Mouse (Mus musculus): Measurements from ENCODE around the gene Lsm5. TPM values are rescaled to one million over a fixed set of nuclear protein-coding genes. Genes with fewer than 3 reads are reported as not detected.

Gene Lsm5
- total and polyA plus RNA-seq, 2 experiments from 2014 or later, result 25.0 to 90.4 TPM

DNA sequence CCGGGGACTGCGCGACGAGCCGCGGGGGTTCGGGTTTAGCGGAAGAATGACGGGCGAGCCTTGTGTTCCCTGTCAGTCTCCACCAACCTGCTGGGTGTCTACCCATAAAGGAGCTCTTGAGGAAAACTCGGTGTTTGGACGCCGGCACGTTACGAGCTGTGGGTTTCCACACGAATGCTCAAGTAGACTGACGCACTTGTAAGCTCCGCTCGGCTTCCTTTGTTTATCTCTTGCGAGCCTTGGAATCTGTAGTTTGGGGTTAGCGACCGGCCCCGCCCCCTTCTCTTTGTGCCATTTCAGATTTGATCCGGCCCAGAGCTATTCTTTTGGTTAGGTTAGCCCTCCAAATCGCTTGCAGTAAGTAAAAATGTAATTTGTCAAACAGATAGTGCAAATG lies 10.8 kb upstream of the Lsm5 start:
- H3K9ac ChIP-seq (replicated peaks; ENCODE audit: low read length), result peak overlapping the region; percentile 85
- H3K27ac ChIP-seq, result peak overlapping the region; percentile 95
- peak overlapping the region; percentile 69 for H3K4me3 ChIP-seq (ENCODE audit: low read length)
- H3K36me3 ChIP-seq (ENCODE audit: insufficient read depth, low read length), result no peaks in the 10 kb centered on the region
- peak; percentile 52 for ATAC-seq
- H3K4me1 ChIP-seq (ENCODE audit: insufficient read depth, low read length), result no peaks in the 10 kb centered on the region
- TF ChIP-seq CTCF (IDR thresholded peaks at IDR 0.05; ENCODE audit: low read depth), result no peak
- H3K9me3 ChIP-seq (ENCODE audit: low read length), result no peaks in the 10 kb centered on the region
- DNase-seq (ENCODE audit: low spot score), result peak; percentile 77
- H3K27me3 ChIP-seq (ENCODE audit: insufficient read depth, low read length), result no peaks in the 10 kb centered on the region
- peak overlapping the region; percentile 69 for H3K4me2 ChIP-seq (ENCODE audit: low read depth, low read length)
- WGBS, result under 1% methylated on average over 25 of the region's 25 CpGs

GRCm38 (mm10) chr6:56714574-56715269 lies 10.2 kb upstream of the Lsm5 start, which contains the start of gene Avl9:
Gene Avl9 (plus strand): TSS chr6:56714899.
- Histone ChIP-seq H3K4me3 (ENCODE audit: low read length) (peak within 1 kb of the TSS; percentile 69), H3K36me3 (ENCODE audit: insufficient read depth, low read length) (no peaks in the 10 kb centered on the region), H3K4me2 (ENCODE audit: low read depth, low read length) (peak within 1 kb of the TSS; percentile 69), H3K4me1 (ENCODE audit: insufficient read depth, low read length) (no peaks in the 10 kb centered on the region), H3K9me3 (ENCODE audit: low read length) (no peaks in the 10 kb centered on the region), H3K27ac (peak within 1 kb of the TSS; percentile 95), H3K27me3 (ENCODE audit: insufficient read depth, low read length) (no peaks in the 10 kb centered on the region), H3K9ac (replicated peaks; ENCODE audit: low read length) (peak within 1 kb of the TSS; percentile 85)
- TF ChIP-seq CTCF (IDR thresholded peaks at IDR 0.05; ENCODE audit: low read depth), result peak; percentile 61
- DNase-seq (ENCODE audit: low spot score), result peak; percentile 96
- peak; percentile 97 for ATAC-seq
- WGBS, result under 1% methylated on average over 61 of the region's 64 CpGs

DNA sequence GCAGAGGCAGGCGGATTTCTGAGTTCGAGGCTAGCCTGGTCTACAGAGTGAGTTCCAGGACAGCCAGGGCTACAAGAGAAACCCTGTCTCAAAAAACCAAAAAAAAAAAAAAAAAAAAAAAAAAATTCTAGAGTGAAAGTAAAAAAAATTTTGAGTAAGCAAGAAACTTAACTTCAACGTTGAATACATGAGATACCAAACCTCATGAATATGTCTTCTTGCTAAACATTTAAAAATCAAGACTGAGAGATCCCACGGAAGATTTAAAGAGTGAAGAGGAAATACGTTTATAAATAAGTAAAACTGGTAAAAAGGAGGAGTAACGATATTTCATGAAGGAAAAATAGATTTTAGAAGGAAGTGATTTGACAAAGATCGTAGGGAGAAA lies 9.7 kb upstream of the Lsm5 start:
- H3K27ac ChIP-seq, result peak overlapping the region; percentile 95; the same call in 1 of the 2 replicates
- H3K9me3 ChIP-seq (ENCODE audit: low read length), result no peaks in the 10 kb centered on the region
- no peaks in the 10 kb centered on the region for H3K27me3 ChIP-seq (ENCODE audit: insufficient read depth, low read length)
- 48% methylated on average over 7 of the region's 7 CpGs for WGBS
- peak overlapping the region; percentile 69 for H3K4me3 ChIP-seq (ENCODE audit: low read length)
- H3K9ac ChIP-seq (replicated peaks; ENCODE audit: low read length), result peak overlapping the region; percentile 85; the same call in 1 of the 2 replicates
- H3K36me3 ChIP-seq (ENCODE audit: insufficient read depth, low read length), result no peaks in the 10 kb centered on the region
- no peak for DNase-seq (ENCODE audit: low spot score)
- no peaks in the 10 kb centered on the region for H3K4me1 ChIP-seq (ENCODE audit: insufficient read depth, low read length)
- no peak for ATAC-seq
- H3K4me2 ChIP-seq (ENCODE audit: low read depth, low read length), result peak overlapping the region; percentile 69
- TF ChIP-seq CTCF (IDR thresholded peaks at IDR 0.05; ENCODE audit: low read depth), result no peak

DNA sequence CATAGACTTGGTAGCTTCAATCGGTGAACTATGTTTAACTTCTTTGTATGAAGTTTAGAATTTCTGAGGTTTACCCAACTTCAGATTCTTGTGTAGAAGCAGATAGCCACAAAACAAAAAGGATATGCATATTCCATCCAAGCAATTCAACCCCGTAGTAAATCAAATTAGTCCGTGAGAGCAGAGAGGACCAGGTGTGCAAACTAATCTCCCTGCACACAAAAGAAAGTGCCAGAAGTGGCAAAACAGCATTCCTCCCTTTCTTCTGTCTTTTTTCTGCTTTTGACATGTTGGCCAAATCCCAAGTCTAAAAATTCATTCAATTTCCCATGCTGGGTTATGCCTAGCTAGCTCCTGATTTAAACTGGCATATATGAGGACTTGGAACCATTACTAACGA lies 12.1 kb downstream of the Lsm5 start:
- TF ChIP-seq CTCF (IDR thresholded peaks at IDR 0.05; ENCODE audit: low read depth), result no peak
- DNase-seq (ENCODE audit: low spot score), result no peak
- 81% methylated on average over 4 of the region's 4 CpGs for WGBS

DNA sequence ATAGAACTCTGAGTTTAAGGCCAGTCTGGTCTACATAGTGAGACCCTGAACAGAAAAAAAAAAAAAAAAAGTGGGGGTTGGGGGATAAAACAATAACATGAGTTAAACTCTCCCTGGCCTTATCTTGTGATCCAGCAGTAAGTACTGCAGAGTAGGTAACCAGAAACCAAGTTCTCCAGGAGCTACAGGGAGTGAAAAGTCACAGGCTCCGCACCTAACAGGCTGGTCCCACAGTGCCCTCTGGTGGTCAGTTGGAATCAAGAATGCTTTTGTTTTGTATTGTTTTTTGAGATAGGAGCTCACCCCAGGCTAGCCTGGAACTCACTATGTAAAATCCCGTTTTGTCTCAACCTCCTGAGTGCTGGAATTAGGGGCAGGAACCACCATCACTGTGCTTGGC lies 13.3 kb downstream of the Lsm5 start:
- 2% methylated on average over 2 of the region's 2 CpGs for WGBS
- Histone ChIP-seq H3K4me1 (ENCODE audit: insufficient read depth, low read length) (no peaks in the 10 kb centered on the region), H3K9me3 (ENCODE audit: low read length) (no peaks in the 10 kb centered on the region), H3K27ac (no peak overlapping the region), H3K9ac (replicated peaks; ENCODE audit: low read length) (no peak overlapping the region), H3K4me3 (ENCODE audit: low read length) (no peak overlapping the region), H3K4me2 (ENCODE audit: low read depth, low read length) (no peak overlapping the region), H3K36me3 (ENCODE audit: insufficient read depth, low read length) (no peaks in the 10 kb centered on the region), H3K27me3 (ENCODE audit: insufficient read depth, low read length) (no peaks in the 10 kb centered on the region)
- peak; percentile 59; the same call in 1 of the 2 replicates for ATAC-seq
- DNase-seq (ENCODE audit: low spot score), result peak; percentile 90
- peak; percentile 84 for TF ChIP-seq CTCF (IDR thresholded peaks at IDR 0.05; ENCODE audit: low read depth)

More for the DNA sequence above, 12.1 kb downstream of the Lsm5 start:
- H3K36me3 ChIP-seq (ENCODE audit: insufficient read depth, low read length), result no peaks in the 10 kb centered on the region
- no peaks in the 10 kb centered on the region for H3K9me3 ChIP-seq (ENCODE audit: low read length)
- no peak overlapping the region for H3K9ac ChIP-seq (replicated peaks; ENCODE audit: low read length)
- H3K27me3 ChIP-seq (ENCODE audit: insufficient read depth, low read length), result no peaks in the 10 kb centered on the region
- no peak overlapping the region for H3K4me3 ChIP-seq (ENCODE audit: low read length)
- no peaks in the 10 kb centered on the region for H3K4me1 ChIP-seq (ENCODE audit: insufficient read depth, low read length)
- H3K27ac ChIP-seq, result no peak overlapping the region
- H3K4me2 ChIP-seq (ENCODE audit: low read depth, low read length), result no peak overlapping the region
- ATAC-seq, result no peak

DNA sequence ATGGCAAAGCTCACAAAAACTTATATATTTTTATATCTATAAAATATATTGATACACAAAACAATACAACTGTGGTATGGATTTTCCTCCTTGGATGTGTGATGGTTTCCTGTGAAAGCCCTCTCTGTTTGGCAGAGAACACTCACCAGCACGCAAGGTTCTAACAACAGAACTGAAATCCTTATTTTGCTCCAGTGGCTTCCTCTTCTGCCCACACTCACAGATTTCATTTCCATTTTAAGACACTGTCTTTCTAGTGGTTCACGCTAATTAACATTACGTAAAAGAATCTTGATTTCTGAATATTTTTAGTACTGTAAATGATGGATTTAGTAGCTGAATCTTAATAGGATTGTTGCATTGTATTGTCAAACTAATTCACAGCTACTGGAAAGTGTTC lies 16.3 kb downstream of the Lsm5 start:
- Histone ChIP-seq H3K4me1 (ENCODE audit: insufficient read depth, low read length) (no peaks in the 10 kb centered on the region), H3K4me2 (ENCODE audit: low read depth, low read length) (no peak overlapping the region), H3K9me3 (ENCODE audit: low read length) (no peaks in the 10 kb centered on the region), H3K27me3 (ENCODE audit: insufficient read depth, low read length) (no peaks in the 10 kb centered on the region), H3K36me3 (ENCODE audit: insufficient read depth, low read length) (no peaks in the 10 kb centered on the region), H3K4me3 (ENCODE audit: low read length) (no peak overlapping the region), H3K9ac (replicated peaks; ENCODE audit: low read length) (no peak overlapping the region), H3K27ac (no peak overlapping the region)
- TF ChIP-seq CTCF (IDR thresholded peaks at IDR 0.05; ENCODE audit: low read depth), result no peak
- ATAC-seq (no peak), DNase-seq (ENCODE audit: low spot score) (no peak)
- WGBS, result 93% methylated on average over 3 of the region's 3 CpGs

- Histone ChIP-seq H3K9ac (replicated peaks; ENCODE audit: low read length) (no peak overlapping the region), H3K4me3 (ENCODE audit: low read length) (no peak overlapping the region), H3K27me3 (ENCODE audit: insufficient read depth, low read length) (no peaks in the 10 kb centered on the region), H3K27ac (no peak overlapping the region), H3K36me3 (ENCODE audit: insufficient read depth, low read length) (no peaks in the 10 kb centered on the region), H3K4me1 (ENCODE audit: insufficient read depth, low read length) (no peaks in the 10 kb centered on the region), H3K4me2 (ENCODE audit: low read depth, low read length) (no peak overlapping the region), H3K9me3 (ENCODE audit: low read length) (no peaks in the 10 kb centered on the region)
- WGBS, result 90% methylated on average over 3 of the region's 3 CpGs
- DNase-seq (ENCODE audit: low spot score) (no peak), ATAC-seq (no peak)
- TF ChIP-seq CTCF (IDR thresholded peaks at IDR 0.05; ENCODE audit: low read depth), result no peak
Measured at GRCm38 (mm10) chr6:56664410-56664809, 40.1 kb downstream of the Lsm5 start.
